Mouse (Mus musculus) heart, postnatal 10 days (tissue): ENCODE measurements around the gene Ptprh. TPM values are rescaled to one million over a fixed set of nuclear protein-coding genes. Genes with fewer than 3 reads are reported as not detected.

Experiments used
- DNase-seq, 2 experiments: peaks; one replicate each; pipeline ENCODE4 v3.0.0; 2021
- intact Hi-C: fragments of 180-260 bp; cut with DNase I; formaldehyde crosslinking; loops from one replicate; pipeline ENCODE4 v1.15.1; 2025
- microRNA-seq, 2 experiments: library from miRNA; unstranded; fragments of <30 nt; microRNA quantifications; one replicate each; pipeline ENCODE4 v1.2.0; 2022
- total RNA-seq, 2 experiments: library from RNA; stranded (reverse); gene quantifications; 2 replicates each; pipeline ENCODE4 v1.2.3; 2021

Gene Ptprh
- total RNA-seq, 2 experiments from 2014 or later, result not detected

- no peak for DNase-seq
- intact Hi-C loops, result no loop called here
These were observed 99.0 kb downstream of the Ptprh start for GRCm38 (mm10) chr7:4504646-4505435.

DNA sequence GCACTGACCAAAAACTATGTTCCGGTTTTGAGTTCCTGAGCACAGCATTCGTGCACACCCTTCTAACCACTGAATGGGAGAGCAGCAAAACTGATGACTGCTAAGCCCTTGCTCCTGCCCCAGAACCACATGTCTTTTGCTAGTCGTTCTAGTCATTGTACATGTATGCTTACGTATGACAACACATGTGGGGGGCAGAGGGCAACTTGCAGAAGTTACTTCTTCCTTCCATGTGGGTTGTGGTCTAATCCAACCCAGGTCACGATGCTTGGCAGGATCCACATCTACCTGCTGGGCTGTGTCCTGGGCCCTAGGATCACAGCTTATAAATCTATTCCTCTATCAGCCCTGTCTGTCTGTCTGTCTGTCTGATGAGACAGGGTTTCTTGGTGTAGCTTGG, 100.0 kb downstream of the Ptprh start:
- no peak for DNase-seq
- intact Hi-C loops, result no loop called here

GRCm38 (mm10) chr7:4503100-4503499, 100.7 kb downstream of the Ptprh start:
- intact Hi-C loops, result no loop called here
- no peak for DNase-seq

DNA sequence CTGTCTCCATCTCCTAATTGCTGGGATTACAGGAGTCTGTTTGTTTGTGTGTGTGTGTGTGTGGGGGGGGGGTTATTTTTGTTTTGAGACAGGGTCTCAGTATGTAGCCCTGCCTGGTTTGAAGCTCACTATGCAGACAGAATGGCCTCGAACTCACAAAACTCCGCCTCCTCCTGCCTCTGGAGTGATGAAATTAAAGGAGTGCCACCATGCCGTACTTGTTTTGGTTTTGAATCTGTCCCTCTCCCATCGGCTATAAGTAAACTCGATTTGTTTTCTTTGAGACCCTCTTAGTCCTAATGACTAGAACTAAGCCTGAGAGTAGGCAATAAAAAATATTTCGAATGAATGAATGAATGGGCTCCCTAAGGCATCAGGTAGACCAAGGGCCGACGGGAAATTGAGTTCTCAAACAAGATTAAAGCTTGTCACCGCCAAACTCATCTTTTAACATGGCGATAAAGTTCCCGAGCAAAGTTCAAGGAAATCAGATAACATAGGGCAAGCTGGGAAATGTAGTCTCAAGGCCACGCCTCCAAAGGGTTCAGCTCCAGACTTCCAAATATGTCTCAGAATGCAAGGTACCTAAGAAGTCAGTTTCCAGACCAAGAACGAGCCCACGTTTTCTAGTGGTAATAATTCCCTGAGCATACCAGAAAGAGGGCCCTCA, 101.3 kb downstream of the Ptprh start:
- DNase-seq, result no peak
- intact Hi-C loops, result no loop called here

GRCm38 (mm10) chr7:4501558-4502397, 102.1 kb downstream of the Ptprh start, which contains the start of gene Ppp1r12c:
TSS of gene Ppp1r12c (minus strand) at chr7:4501680.
- peak; percentile 97 to 98 for DNase-seq
- intact Hi-C loops, result no loop called here

DNA sequence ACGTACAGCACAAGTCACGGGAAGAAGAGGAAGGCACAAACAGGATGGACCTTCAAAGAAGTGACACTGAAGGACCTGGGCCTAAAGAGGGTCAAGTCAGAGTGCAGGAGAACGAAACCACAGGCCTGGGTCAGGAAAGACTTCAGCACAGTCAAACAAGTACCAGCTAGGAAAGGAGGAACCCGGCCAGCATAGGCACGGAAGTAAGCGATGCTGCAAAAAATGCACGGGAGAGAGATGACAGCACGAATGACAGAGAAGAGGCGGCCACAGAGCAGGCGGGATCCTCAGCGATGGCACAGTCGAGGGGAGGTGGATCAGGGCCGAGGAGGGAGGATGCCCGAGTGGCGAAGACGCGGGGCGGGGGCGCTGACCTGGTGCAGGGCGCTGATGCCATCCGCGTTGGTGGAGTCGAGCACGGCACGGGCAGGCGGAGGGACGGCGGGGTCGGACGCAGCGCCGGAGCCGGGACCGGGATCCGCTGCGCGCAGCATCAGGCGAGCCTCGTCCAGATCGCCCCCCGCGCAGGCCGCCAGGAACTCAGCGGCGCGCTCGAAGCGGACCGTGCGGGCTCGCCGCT, 102.9 kb downstream of the Ptprh start:
- DNase-seq, result peak; percentile 51 to 61
- intact Hi-C loops, result no loop called here

DNA sequence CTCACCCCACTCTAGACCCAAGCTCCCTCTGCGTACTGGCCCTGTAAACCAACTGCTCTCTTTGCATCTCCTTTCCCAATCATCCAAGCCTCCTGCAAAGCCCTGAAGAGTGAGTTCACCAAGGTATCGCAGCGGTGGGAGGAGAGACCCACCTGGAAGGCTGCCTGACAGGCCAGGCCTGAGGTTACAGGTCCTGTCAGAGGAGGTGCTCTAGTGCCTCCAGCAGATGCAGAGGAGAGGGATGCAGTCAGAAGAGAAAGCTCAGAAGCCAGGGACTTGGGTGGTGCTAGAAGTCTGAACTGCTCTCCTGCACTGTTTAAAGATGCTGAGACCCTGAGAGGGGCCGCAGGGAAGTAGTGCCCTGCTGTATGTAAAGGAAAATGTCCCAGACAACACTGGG, 104.8 kb downstream of the Ptprh start:
- DNase-seq, result no peak
- intact Hi-C loops, result no loop called here

Small RNA genes lying within 50 kb of the gene (microRNA-seq; reads per million reads assigned to microRNA genes)
- 0 reads per million in 2 experiments for gene Gm23577

Other genes with a start within 250 kb of the Ptprh start
- gene Gp6, start 206.3 kb downstream of the Ptprh start, total RNA-seq, result under 1 TPM in 1 of 2 experiments, not detected in 1; 0.22 TPM
- 10 to 100 TPM; 32.8 to 34.1 TPM for gene Rdh13, start 158.4 kb downstream of the Ptprh start, total RNA-seq
- 1 to 10 TPM; 3.2 to 3.5 TPM for gene Eps8l1, start 143.4 kb downstream of the Ptprh start, total RNA-seq
- gene Ppp1r12c, start 102.4 kb downstream of the Ptprh start, total RNA-seq, result 10 to 100 TPM; 74.8 to 97.1 TPM
- 10 to 100 TPM; 36.1 to 38.1 TPM for gene Tnnt1, start 87.7 kb downstream of the Ptprh start, total RNA-seq
- 1,000 to 10,000 TPM; 6,124 to 6,345 TPM for gene Tnni3, start 79.8 kb downstream of the Ptprh start, total RNA-seq
- gene Dnaaf3, start 71.6 kb downstream of the Ptprh start, total RNA-seq, result under 1 TPM; 0.81 to 0.87 TPM
- gene Syt5, start 56.5 kb downstream of the Ptprh start, total RNA-seq, result 1 to 10 TPM; 1.7 to 2.4 TPM
- gene Tmem86b, start 27.4 kb upstream of the Ptprh start, total RNA-seq, result 1 to 10 TPM; 6.2 to 6.6 TPM
- 10 to 100 TPM; 77.3 to 80.7 TPM for gene Ppp6r1, start 55.0 kb upstream of the Ptprh start, total RNA-seq
- 10 to 100 TPM; 45.0 to 46.7 TPM for gene Hspbp1, start 81.0 kb upstream of the Ptprh start, total RNA-seq
- gene Brsk1, start 86.6 kb upstream of the Ptprh start, total RNA-seq, result 1 to 10 TPM; 2.5 to 3.8 TPM
- under 1 TPM in 1 of 2 experiments, not detected in 1; 0.20 TPM for gene Tmem150b, start 121.2 kb upstream of the Ptprh start, total RNA-seq
- 10 to 100 TPM; 32.1 to 37.1 TPM for gene Kmt5c, start 136.1 kb upstream of the Ptprh start, total RNA-seq
- 10 to 100 TPM in 1 of 2 experiments, 1 to 10 TPM in 1; 7.4 to 10.9 TPM for gene Cox6b2, start 149.1 kb upstream of the Ptprh start, total RNA-seq
- not detected for gene Fam71e2, start 167.3 kb upstream of the Ptprh start, total RNA-seq
- gene Il11, start 178.8 kb upstream of the Ptprh start, total RNA-seq, result not detected
- not detected for gene Tmem190, start 178.9 kb upstream of the Ptprh start, total RNA-seq
- gene Tmem238, start 185.6 kb upstream of the Ptprh start, total RNA-seq, result 1 to 10 TPM; 3.7 to 4.2 TPM
- gene Rpl28, start 188.8 kb upstream of the Ptprh start, total RNA-seq, result 100 to 1,000 TPM; 630 to 679 TPM
- 100 to 1,000 TPM; 149 to 152 TPM for gene Ube2s, start 208.5 kb upstream of the Ptprh start, total RNA-seq
- under 1 TPM in 1 of 2 experiments, not detected in 1; 0.15 TPM for gene Shisa7, start 240.7 kb upstream of the Ptprh start, total RNA-seq